Mouse (Mus musculus): ENCODE measurements at regions not wholly inside any gene's neighbourhood (a gene's known extent, or its start where the extent isn't known, plus 50 kb on each side); places are given as distances from the start of the nearest gene placed in this dataset.

DNA sequence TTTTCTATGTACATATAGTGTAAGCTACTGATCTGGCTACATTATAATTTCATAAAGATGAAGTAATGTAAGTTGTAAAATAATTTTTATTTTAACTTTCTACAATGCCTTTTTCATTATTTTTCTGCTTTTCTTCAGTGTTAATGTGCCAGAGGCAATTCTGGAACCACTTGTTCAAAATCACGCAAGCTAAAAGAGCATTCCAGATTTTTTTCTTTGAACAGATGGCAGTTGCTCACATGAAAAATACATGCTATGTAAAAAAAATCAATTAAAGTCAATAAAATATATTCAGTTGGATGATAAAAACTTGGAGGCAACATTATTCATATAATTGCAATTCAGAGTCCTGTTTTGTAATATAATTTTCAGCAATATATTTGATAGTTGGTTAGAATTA is 194.7 kb downstream of the Cdh9 start:
- TF ChIP-seq EP300 (IDR thresholded peaks at IDR 0.05; ENCODE audit: low read depth in 1 of 2, low read length in 2 of 2) = no peak
- TF ChIP-seq ZNF384 (IDR thresholded peaks at IDR 0.05; ENCODE audit: low read depth, low read length) = no peak
- no peak for TF ChIP-seq CHD1 (IDR thresholded peaks at IDR 0.05; ENCODE audit: low read depth, low read length)
- TF ChIP-seq POLR2A (IDR thresholded peaks at IDR 0.05; ENCODE audit: control insufficient read depth in 1 of 2, insufficient read depth in 1 of 2, low read depth in 1 of 2, low read length in 2 of 2, poor library complexity in 1 of 2) = no peak
- no peak for TF ChIP-seq GABPA (IDR thresholded peaks at IDR 0.05; ENCODE audit: low read depth, low read length)
- TF ChIP-seq MEF2A (IDR thresholded peaks at IDR 0.05; ENCODE audit: extremely low read depth, insufficient replicate concordance, low read depth, low read length, poor library complexity, severe bottlenecking) = no peak
- TF ChIP-seq MXI1 (IDR thresholded peaks at IDR 0.05; ENCODE audit: low read depth, low read length) = no peak
- TF ChIP-seq CTCF (IDR thresholded peaks at IDR 0.05 in 2 of 3, conservative IDR thresholded peaks at IDR 0.05 in 1 of 3; ENCODE audit: control insufficient read depth in 1 of 3, insufficient read depth in 1 of 3, low read depth in 2 of 3, low read length in 3 of 3, poor library complexity in 1 of 3, severe bottlenecking in 1 of 3) = no peak
- no peak for TF ChIP-seq SMC3 (IDR thresholded peaks at IDR 0.05; ENCODE audit: low read depth, low read length)
